Mouse (Mus musculus) midbrain, embryonic 11.5 days (tissue): ENCODE results near the gene Inafm2. TPM values are rescaled to one million over a fixed set of nuclear protein-coding genes. Genes with fewer than 3 reads are reported as not detected.

Experiments used
- ATAC-seq: fragments of 200-750 bp; cut with Nextera tagmentation; 2 replicates; pipeline ENCODE4 v1.8.0; 2017; ENCODE audit warnings: moderate TSS enrichment, moderate library complexity; ENCODE audit not compliant: low FRiP score
- DNase-seq: peaks from one replicate; pipeline ENCODE4 v3.0.0; 2015; ENCODE audit warnings: low spot score; ENCODE audit errors: missing footprints
- H3K27ac ChIP-seq: fragments of 300-500 bp; sonication (generic); 2 replicates; pipeline ENCODE4 v1.5.1; 2014; ENCODE audit warnings: low read depth, low read length
- H3K27me3 ChIP-seq: fragments of 300-500 bp; sonication (generic); 2 replicates; pipeline ENCODE4 v1.6.1; 2014; ENCODE audit warnings: mild to moderate bottlenecking, low read length, moderate library complexity, mixed read lengths; ENCODE audit not compliant: control insufficient read depth, insufficient read depth
- H3K36me3 ChIP-seq: fragments of 300-500 bp; sonication (generic); 2 replicates; pipeline ENCODE4 v1.6.1; 2014; ENCODE audit warnings: mild to moderate bottlenecking, low read length, moderate library complexity, mixed read lengths; ENCODE audit not compliant: control insufficient read depth, insufficient read depth
- H3K4me1 ChIP-seq: fragments of 300-500 bp; sonication (generic); 2 replicates; pipeline ENCODE4 v1.6.1; 2014; ENCODE audit warnings: low read length; ENCODE audit not compliant: control insufficient read depth, insufficient read depth
- H3K4me2 ChIP-seq: fragments of 300-500 bp; sonication (generic); 2 replicates; pipeline ENCODE4 v1.6.1; 2014; ENCODE audit warnings: mild to moderate bottlenecking, moderate library complexity
- H3K4me3 ChIP-seq: fragments of 300-500 bp; sonication (generic); 2 replicates; pipeline ENCODE4 v1.5.1; 2014; ENCODE audit warnings: low read depth, low read length
- H3K9ac ChIP-seq: fragments of 300-500 bp; sonication (generic); 2 replicates; pipeline ENCODE4 v1.6.1; 2014; ENCODE audit warnings: low read length
- H3K9me3 ChIP-seq: fragments of 300-500 bp; sonication (generic); 2 replicates; pipeline ENCODE4 v1.6.1; 2016; ENCODE audit warnings: low read length; ENCODE audit not compliant: control insufficient read depth
- WGBS: fragments of 180-500 bp; shearing (Covaris S2); extraction: QIAGEN DNeasy Blood & Tissue Kit; methylation state at CpG from one replicate; pipeline ENCODE4 v1.1.7; 2014; 5-methylcytosine and 5-hydroxymethylcytosine counted together
- polyA plus RNA-seq: library from polyadenylated mRNA; unstranded; fragments of >200 nt; fragmentation: Nextera tagmentation; extraction: Ambion mirVana; gene quantifications from 2 replicates; pipeline ENCODE4 v1.2.1, GENCODE M21; 2014

The Inafm2 gene
- polyA plus RNA-seq, 1 experiment from 2014 or later = 36.0 TPM

DNA sequence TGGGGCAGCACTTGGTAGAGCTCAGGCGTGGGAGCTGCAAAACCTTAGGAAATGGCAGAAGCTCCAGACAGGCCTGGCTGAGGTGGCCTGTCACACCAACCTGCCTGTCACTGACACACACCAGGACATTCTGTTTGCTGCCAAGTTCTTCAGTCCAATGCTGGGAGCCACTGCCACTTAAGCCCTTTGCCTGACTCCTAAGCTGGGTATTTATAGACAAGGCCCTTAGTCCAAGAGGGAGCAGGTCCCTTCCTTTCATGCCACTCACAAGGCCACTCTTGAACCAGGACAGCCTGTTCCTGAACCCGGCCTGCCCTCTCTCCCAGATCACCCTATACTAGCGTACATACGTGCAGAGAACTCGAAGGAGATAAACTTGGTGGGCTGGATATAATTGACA is 28.9 kb upstream of the Inafm2 start:
- H3K4me3 ChIP-seq = no peak overlapping the region
- H3K36me3 ChIP-seq = no peaks in the 10 kb centered on the region
- DNase-seq = no peak
- no peak overlapping the region for H3K27ac ChIP-seq
- peaks cover 5% of the 10 kb centered on the region for H3K4me1 ChIP-seq
- WGBS = 89% methylated on average over 5 of the region's 5 CpGs
- H3K4me2 ChIP-seq = no peak overlapping the region
- ATAC-seq = no peak
- no peaks in the 10 kb centered on the region for H3K9me3 ChIP-seq
- no peak overlapping the region for H3K9ac ChIP-seq
- peaks cover 6% of the 10 kb centered on the region for H3K27me3 ChIP-seq

DNA sequence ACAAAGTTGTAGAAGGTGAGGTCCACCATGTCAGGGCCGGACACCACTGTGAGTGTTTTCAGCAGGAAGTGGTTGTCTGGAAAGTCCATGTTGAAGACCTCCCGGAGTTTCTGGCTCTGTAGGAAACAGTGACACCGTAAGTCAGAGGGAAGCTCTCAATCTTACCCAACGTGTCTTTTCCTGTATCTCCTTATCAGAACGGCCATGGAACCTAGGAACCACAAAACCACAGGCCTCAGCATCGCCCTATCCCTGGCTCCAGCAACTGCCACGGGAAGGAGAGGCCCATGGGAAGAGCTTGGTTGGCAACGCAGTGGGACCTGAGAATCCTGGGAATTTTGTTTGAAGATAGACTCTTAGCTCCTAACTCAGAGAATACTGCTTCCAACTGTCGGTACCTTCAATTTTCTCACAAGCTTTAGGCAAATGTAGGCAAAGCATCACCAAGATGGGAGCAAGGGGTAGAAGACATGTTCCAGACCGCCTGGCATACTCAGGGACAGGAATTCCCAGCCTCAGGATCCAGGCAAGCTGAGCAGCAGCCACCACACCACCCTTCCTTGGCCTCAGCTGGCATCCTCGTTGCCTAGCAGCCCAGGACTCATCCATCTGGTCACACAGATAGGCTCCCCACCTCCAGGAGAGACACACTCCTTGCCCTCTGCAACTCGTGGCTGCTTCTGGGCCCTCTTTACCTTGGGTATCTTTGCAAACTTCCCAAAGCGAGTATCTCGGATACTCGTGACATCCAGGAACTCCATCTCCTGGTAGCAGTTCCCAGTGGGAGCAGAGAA is 21.7 kb upstream of the Inafm2 start:
- peak; percentile 26 for DNase-seq
- no peak for ATAC-seq
- Histone ChIP-seq H3K9ac (no peak overlapping the region), H3K27me3 (no peaks in the 10 kb centered on the region; the same call in 1 of the 2 replicates), H3K4me1 (0 out of 2 replicates have a peak, but pooled peaks cover 3% of the 10 kb centered on the region), H3K4me2 (no peak overlapping the region), H3K9me3 (no peaks in the 10 kb centered on the region), H3K36me3 (no peaks in the 10 kb centered on the region), H3K4me3 (no peak overlapping the region), H3K27ac (no peak overlapping the region)
- 84% methylated on average over 15 of the region's 15 CpGs for WGBS

DNA sequence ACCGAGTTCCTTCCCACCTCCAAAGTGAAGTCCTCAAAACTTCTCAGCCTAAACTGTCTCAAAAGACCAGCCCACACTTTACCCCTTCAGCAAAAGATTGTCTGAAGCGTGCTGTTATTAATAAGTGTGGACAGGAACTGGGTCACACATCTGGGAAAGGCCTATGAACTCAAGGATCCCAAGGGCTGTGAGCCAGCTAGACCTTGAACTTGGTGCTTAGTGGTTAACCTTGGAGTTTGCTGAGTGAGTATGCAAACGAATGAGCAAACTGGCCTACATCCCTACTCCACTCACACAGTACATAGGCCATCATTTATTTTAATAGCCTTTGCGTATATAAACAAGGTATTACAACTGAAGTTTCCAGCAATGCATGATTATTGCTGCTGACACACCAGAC is 20.0 kb upstream of the Inafm2 start:
- DNase-seq (peak; percentile 8), ATAC-seq (no peak)
- no peak overlapping the region for H3K9ac ChIP-seq
- H3K27me3 ChIP-seq = peaks cover 2% of the 10 kb centered on the region; the same call in 1 of the 2 replicates
- no peak overlapping the region for H3K27ac ChIP-seq
- H3K4me1 ChIP-seq = 0 out of 2 replicates have a peak, but pooled peaks cover 3% of the 10 kb centered on the region
- H3K36me3 ChIP-seq = no peaks in the 10 kb centered on the region
- no peak overlapping the region for H3K4me3 ChIP-seq
- WGBS = 85% methylated on average over 4 of the region's 4 CpGs
- no peaks in the 10 kb centered on the region for H3K9me3 ChIP-seq
- H3K4me2 ChIP-seq = no peak overlapping the region

DNA sequence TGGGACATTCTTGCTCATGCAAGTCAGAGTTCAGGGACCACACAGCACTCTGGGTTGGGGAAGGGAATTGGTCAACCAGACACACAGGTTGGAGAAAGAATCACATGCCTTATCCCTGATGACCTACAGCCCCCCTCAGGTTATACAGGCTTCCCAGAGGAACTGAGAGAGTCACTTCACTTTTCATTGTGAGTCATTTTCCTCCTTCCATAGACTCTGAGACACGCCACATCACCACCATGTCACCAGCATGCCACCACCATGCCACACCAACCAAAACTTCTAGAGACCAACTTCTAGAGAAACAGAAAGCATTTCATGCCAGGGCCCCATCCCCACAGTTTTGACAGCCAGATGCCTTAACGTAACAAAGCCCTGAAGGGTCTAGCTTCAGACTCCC is 18.7 kb upstream of the Inafm2 start:
- 77% methylated on average over 2 of the region's 2 CpGs for WGBS
- peaks cover 2% of the 10 kb centered on the region; the same call in 1 of the 2 replicates for H3K27me3 ChIP-seq
- H3K36me3 ChIP-seq = no peaks in the 10 kb centered on the region
- no peaks in the 10 kb centered on the region for H3K9me3 ChIP-seq
- ATAC-seq (no peak), DNase-seq (peak; percentile 39)
- H3K4me3 ChIP-seq = no peak overlapping the region
- 0 out of 2 replicates have a peak, but pooled peaks cover 3% of the 10 kb centered on the region for H3K4me1 ChIP-seq
- H3K27ac ChIP-seq = no peak overlapping the region
- H3K4me2 ChIP-seq = no peak overlapping the region
- H3K9ac ChIP-seq = no peak overlapping the region

DNA sequence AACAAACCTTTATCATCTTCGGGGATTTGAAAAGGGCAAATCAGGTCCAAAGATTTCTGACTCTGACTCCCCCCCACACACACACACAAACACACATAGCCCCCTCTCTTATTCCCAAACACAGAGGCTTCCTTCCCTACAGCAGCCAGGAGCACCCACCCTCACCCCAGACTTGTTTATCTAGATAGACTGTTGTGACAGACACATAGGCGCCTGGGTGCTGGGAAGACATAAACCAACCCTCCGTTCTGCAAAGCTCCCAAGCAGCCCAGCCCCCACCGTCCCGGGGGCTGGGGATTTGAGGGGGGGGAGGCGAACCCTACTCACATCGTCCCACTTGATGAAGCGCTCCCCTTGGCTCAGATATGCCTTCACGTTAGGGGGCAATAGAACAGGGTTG is 17.6 kb upstream of the Inafm2 start:
- WGBS = 31% methylated on average over 9 of the region's 9 CpGs
- Histone ChIP-seq H3K9ac (no peak overlapping the region), H3K27ac (no peak overlapping the region), H3K9me3 (no peaks in the 10 kb centered on the region), H3K27me3 (peaks cover 2% of the 10 kb centered on the region; the same call in 1 of the 2 replicates), H3K36me3 (no peaks in the 10 kb centered on the region), H3K4me2 (no peak overlapping the region), H3K4me3 (no peak overlapping the region), H3K4me1 (0 out of 2 replicates have a peak, but pooled peaks cover 3% of the 10 kb centered on the region)
- peak; percentile 68 for DNase-seq
- no peak for ATAC-seq

DNA sequence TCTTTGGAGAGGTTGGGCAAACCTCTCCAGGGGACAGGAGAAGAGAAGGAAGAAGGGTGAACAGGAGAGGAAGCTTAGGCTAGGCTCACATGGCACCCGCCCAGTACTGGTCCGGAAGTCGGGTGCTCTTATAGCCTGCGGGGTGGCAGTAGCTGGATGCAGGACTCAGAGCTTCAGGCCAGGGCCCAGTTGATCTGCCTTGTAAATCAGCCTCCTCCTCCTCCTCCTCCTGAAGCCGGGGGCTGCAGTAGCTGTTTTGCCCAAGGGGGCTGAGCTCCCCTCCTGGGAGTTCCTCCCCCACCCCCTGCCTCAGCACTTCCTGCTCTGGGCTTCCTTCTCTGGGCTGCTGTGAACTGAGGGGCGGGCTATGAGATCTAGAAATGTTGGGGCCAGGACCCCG is 17.2 kb upstream of the Inafm2 start, which contains the start of gene Plcb2:
Gene Plcb2 (minus strand): TSS at position 102 of the 400 bp plus-strand sequence.
- WGBS = 12% methylated on average over 7 of the region's 7 CpGs
- H3K9me3 ChIP-seq = no peaks in the 10 kb centered on the region

DNA sequence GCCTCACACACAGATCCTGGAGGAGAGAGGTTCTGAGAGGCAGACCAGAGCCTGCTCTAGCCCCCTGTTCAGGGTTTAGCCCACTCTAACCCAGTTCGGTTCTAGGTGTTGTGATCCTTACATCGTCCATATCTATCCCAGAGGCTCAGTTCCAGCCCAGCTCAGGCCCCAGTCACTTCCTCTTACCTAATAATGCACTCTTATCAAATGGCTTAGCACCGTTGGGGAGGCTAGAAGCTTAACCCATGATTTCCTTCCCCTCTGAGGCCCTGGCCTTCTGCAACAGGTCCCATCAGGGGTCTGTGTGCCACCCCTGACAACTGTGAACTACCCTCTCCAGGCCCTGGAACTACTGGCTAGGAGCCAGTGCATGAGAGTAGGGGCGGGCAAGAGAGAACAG is 16.4 kb upstream of the Inafm2 start:
- H3K27me3 ChIP-seq = peaks cover 2% of the 10 kb centered on the region; the same call in 1 of the 2 replicates
- H3K4me3 ChIP-seq = no peak overlapping the region
- H3K4me2 ChIP-seq = no peak overlapping the region
- no peak overlapping the region for H3K27ac ChIP-seq
- DNase-seq (peak; percentile 84), ATAC-seq (no peak)
- 51% methylated on average over 4 of the region's 4 CpGs for WGBS
- H3K9ac ChIP-seq = no peak overlapping the region
- 0 out of 2 replicates have a peak, but pooled peaks cover 3% of the 10 kb centered on the region for H3K4me1 ChIP-seq
- H3K36me3 ChIP-seq = no peaks in the 10 kb centered on the region
- no peaks in the 10 kb centered on the region for H3K9me3 ChIP-seq

More for the DNA sequence above, 17.2 kb upstream of the Inafm2 start, which contains the start of gene Plcb2:
- Histone ChIP-seq H3K27ac (no peak within 1 kb of the TSS), H3K36me3 (no peaks in the 10 kb centered on the region), H3K9ac (no peak within 1 kb of the TSS; the same call in 1 of the 2 replicates), H3K4me2 (no peak within 1 kb of the TSS), H3K27me3 (peaks cover 2% of the 10 kb centered on the region; the same call in 1 of the 2 replicates), H3K4me3 (no peak within 1 kb of the TSS), H3K4me1 (0 out of 2 replicates have a peak, but pooled peaks cover 3% of the 10 kb centered on the region)
- ATAC-seq = 0 out of 2 replicates have a peak, but pooled peaks have one; percentile 16
- DNase-seq = peak; percentile 66

DNA sequence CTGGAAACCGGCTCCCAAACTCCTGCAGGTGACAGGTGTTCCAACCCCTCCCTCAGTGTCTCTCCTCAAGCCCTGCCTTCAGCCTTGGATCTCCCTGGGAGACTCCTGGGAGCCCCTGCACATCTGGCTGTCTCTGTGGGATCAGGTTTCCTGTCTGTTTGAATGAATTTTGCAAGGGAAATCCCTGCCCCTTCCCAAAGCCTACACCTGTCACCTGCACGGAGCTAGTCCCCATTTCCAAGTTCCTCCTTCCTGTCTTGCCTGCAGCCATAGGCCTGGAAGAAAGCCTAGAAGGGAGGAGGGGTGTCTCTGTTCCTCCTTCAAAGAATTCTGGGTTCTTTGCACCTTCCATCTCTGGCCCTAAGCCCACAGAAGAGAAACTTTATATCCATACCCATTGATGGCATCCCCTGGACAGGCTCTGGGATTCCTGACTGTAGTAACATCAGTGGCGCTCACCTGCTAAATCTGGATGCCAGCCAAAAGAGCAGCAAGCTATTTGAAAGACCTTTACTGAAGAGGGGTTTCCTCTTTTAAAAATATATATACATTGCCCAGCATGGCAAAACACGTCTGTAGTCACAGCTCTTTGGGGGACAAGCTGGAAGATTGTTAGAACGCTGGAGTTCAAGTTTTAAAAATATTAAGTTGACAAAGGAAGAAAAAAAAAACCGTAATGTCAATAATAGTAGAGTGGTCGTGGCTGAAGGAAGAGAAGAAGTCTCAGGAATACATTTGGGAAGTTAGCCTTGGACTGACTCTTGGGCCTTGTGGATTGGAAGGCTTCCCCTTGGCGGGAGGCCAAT is 15.5 kb upstream of the Inafm2 start:
- no peak overlapping the region for H3K27ac ChIP-seq
- WGBS = 22% methylated on average over 8 of the region's 8 CpGs
- no peak for ATAC-seq
- no peak overlapping the region for H3K9ac ChIP-seq
- no peak overlapping the region for H3K4me2 ChIP-seq
- H3K4me3 ChIP-seq = no peak overlapping the region
- H3K9me3 ChIP-seq = no peaks in the 10 kb centered on the region
- no peaks in the 10 kb centered on the region for H3K36me3 ChIP-seq
- peak; percentile 81 for DNase-seq
- H3K4me1 ChIP-seq = 0 out of 2 replicates have a peak, but pooled peaks cover 3% of the 10 kb centered on the region
- H3K27me3 ChIP-seq = peaks cover 2% of the 10 kb centered on the region; the same call in 1 of the 2 replicates
